Mouse (Mus musculus) forebrain, embryonic 13.5 days (tissue): ENCODE results near the gene Lrig3. TPM values are rescaled to one million over a fixed set of nuclear protein-coding genes. Genes with fewer than 3 reads are reported as not detected.

Experiments
- ATAC-seq: fragments of 200-750 bp; cut with Nextera tagmentation; 2 replicates; pipeline ENCODE4 v1.8.0; 2017
- H3K27ac ChIP-seq: fragments of 300-500 bp; sonication (generic); 2 replicates; pipeline ENCODE4 v1.5.1; 2015; ENCODE audit warnings: inconsistent platforms, mild to moderate bottlenecking, moderate library complexity
- H3K27me3 ChIP-seq: fragments of 300-500 bp; sonication (generic); 2 replicates; pipeline ENCODE4 v1.6.1; 2015; ENCODE audit warnings: mild to moderate bottlenecking, inconsistent platforms
- H3K36me3 ChIP-seq: fragments of 300-500 bp; sonication (generic); 2 replicates; pipeline ENCODE4 v1.6.1; 2015; ENCODE audit warnings: mild to moderate bottlenecking, inconsistent platforms; ENCODE audit not compliant: poor library complexity, severe bottlenecking
- H3K4me1 ChIP-seq: fragments of 300-500 bp; sonication (generic); 2 replicates; pipeline ENCODE4 v1.6.1; 2015; ENCODE audit warnings: inconsistent platforms
- H3K4me2 ChIP-seq: fragments of 300-500 bp; sonication (generic); 2 replicates; pipeline ENCODE4 v1.6.1; 2015; ENCODE audit warnings: inconsistent platforms, mild to moderate bottlenecking, moderate library complexity
- H3K4me3 ChIP-seq: fragments of 300-500 bp; sonication (generic); 2 replicates; pipeline ENCODE4 v1.5.1; 2015; ENCODE audit warnings: mild to moderate bottlenecking, inconsistent platforms
- H3K9ac ChIP-seq: fragments of 300-500 bp; sonication (generic); 2 replicates; pipeline ENCODE4 v1.6.1; 2015; ENCODE audit warnings: mild to moderate bottlenecking, inconsistent platforms
- H3K9me3 ChIP-seq: fragments of 300-500 bp; sonication (generic); replicated peaks from 2 replicates; pipeline ENCODE4 v1.6.1; 2016; ENCODE audit warnings: inconsistent platforms
- WGBS: fragments of 180-500 bp; shearing (Covaris S2); methylation state at CpG from one replicate; pipeline ENCODE4 v1.1.7; 2015; 5-methylcytosine and 5-hydroxymethylcytosine counted together
- polyA plus RNA-seq: library from polyadenylated mRNA; unstranded; fragments of >200 nt; fragmentation: Nextera tagmentation; extraction: Ambion mirVana; gene quantifications from 2 replicates; pipeline ENCODE4 v1.2.1, GENCODE M21; 2015

The Lrig3 gene
- polyA plus RNA-seq, 1 experiment from 2014 or later, result 2.4 TPM

DNA sequence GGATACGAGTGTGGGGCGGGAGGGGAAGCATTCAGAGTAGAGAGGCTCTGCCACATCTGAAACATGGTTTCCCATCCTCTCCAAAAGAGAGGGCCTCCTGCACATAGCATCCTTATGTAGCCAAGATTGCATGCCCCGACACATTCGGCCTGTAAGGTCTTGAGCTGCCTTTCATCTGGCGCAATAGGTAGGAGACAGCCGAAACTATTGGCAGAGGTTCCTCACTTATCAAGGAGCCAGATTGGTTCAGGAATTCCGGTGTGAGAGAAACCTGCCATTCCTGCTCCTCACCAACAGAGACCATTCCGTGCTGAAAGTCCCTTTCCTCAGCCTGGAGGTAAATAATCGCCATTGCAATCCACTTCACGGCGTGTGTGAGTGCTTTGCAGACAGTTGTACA lies 22.1 kb downstream of the Lrig3 start:
- Histone ChIP-seq H3K36me3 (no peaks in the 10 kb centered on the region), H3K4me2 (no peak overlapping the region), H3K4me3 (no peak overlapping the region), H3K9me3 (no peaks in the 10 kb centered on the region), H3K9ac (no peak overlapping the region), H3K27ac (no peak overlapping the region), H3K4me1 (peaks cover 12% of the 10 kb centered on the region; the same call in 1 of the 2 replicates), H3K27me3 (peaks cover 8% of the 10 kb centered on the region; the same call in 1 of the 2 replicates)
- no peak for ATAC-seq
- 88% methylated on average over 11 of the region's 11 CpGs for WGBS

DNA sequence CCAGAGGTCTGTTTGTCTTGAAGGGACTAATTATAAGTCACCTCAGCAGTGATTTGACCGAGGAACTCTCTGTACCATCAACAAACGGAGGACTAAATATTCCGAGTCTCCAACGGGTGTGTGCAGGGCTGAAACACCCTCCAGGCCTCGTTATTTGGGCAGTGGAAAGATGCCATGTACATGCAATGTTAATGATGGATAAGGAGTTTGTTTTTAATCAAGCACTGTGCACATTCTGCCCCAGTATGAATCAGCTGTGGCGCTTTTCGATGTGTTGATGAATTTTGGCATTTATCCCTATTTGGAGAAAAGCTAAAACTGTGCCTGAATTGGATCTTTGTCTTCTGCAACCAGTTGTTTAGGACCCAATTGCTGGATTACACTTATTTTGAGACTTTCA lies 23.9 kb downstream of the Lrig3 start:
- Histone ChIP-seq H3K9me3 (no peaks in the 10 kb centered on the region), H3K4me3 (no peak overlapping the region), H3K36me3 (no peaks in the 10 kb centered on the region), H3K4me1 (peaks cover 12% of the 10 kb centered on the region; the same call in 1 of the 2 replicates), H3K9ac (no peak overlapping the region), H3K27ac (no peak overlapping the region), H3K4me2 (no peak overlapping the region), H3K27me3 (peaks cover 17% of the 10 kb centered on the region)
- WGBS, result 41% methylated on average over 7 of the region's 7 CpGs
- ATAC-seq, result peak; percentile 48; the same call in 1 of the 2 replicates

DNA sequence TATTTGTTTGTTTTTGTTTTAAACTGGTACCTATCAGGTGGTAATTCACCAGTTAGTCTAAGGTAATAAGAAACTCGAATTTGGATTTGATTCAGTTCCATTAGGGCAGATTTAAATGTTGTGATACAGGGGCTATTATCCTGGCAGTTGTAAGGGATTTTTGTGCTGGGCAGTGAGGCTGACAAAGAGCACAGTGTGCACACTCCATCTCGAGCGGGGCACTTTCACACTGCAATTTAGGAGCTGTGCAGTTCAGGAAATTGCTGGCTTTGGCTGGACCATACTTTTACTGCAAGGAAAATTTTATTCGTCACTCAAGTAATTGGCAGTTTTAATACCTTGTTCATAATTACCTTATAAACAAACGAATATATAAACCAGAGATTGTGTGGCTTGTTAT lies 24.4 kb downstream of the Lrig3 start:
- Histone ChIP-seq H3K4me2 (no peak overlapping the region), H3K4me1 (peaks cover 12% of the 10 kb centered on the region; the same call in 1 of the 2 replicates), H3K9ac (no peak overlapping the region), H3K27me3 (peaks cover 21% of the 10 kb centered on the region), H3K27ac (no peak overlapping the region), H3K4me3 (no peak overlapping the region), H3K36me3 (no peaks in the 10 kb centered on the region), H3K9me3 (no peaks in the 10 kb centered on the region)
- ATAC-seq, result no peak; the same call in 1 of the 2 replicates
- 24% methylated on average over 5 of the region's 5 CpGs for whole genome bisulfite sequencing

DNA sequence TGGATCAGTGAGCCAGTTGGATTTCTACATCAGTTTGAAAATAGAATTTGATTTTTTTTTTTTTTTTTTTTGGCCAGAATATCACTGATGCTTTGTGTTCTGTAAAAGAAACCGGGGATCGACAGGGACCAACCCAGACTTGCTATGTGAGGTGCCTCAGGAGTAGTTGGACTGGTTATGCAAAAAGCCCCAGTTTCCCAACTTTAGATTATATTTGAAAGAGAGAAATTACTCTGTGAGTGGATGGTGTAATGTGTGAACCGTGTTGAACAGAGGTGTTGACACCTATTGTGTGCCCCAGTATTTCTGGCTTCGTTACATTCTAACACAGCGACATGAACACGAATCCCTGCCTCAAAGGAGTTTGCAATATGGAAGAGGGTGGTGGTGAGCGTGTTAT lies 25.9 kb downstream of the Lrig3 start:
- H3K36me3 ChIP-seq, result no peaks in the 10 kb centered on the region
- no peak overlapping the region for H3K4me3 ChIP-seq
- peaks cover 17% of the 10 kb centered on the region; the same call in 1 of the 2 replicates for H3K4me1 ChIP-seq
- H3K27ac ChIP-seq, result no peak overlapping the region
- 86% methylated on average over 7 of the region's 7 CpGs for WGBS
- no peak overlapping the region for H3K4me2 ChIP-seq
- H3K27me3 ChIP-seq, result peaks cover 32% of the 10 kb centered on the region
- no peak overlapping the region for H3K9ac ChIP-seq
- no peak for ATAC-seq
- H3K9me3 ChIP-seq, result no peaks in the 10 kb centered on the region

DNA sequence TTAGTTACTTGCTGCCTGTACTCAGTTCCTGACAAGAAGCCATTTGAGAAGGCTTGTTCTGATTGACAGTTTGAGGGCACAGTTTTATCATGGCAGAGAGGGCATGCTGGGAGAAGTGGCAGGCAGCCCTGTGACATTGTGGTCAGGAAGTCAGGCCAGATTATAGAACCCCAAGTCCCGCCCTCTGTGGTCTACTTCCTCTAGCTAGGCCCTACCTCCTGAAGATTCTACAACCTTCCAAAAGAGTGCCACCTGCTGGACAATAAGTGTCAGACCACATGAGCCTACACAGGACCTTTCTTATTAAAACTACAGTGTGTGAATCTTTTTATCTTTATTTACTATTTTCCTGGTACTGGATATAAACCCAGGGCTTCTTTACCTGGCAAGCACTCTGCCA lies 28.9 kb downstream of the Lrig3 start:
- Histone ChIP-seq H3K27ac (no peak overlapping the region), H3K27me3 (peaks cover 44% of the 10 kb centered on the region), H3K9ac (no peak overlapping the region), H3K4me2 (no peak overlapping the region), H3K4me3 (no peak overlapping the region), H3K36me3 (no peaks in the 10 kb centered on the region), H3K9me3 (no peaks in the 10 kb centered on the region), H3K4me1 (peaks cover 25% of the 10 kb centered on the region; the same call in 1 of the 2 replicates)
- 77% methylated on average over 1 of the region's 1 CpGs for WGBS
- ATAC-seq, result peak; percentile 43; the same call in 1 of the 2 replicates

DNA sequence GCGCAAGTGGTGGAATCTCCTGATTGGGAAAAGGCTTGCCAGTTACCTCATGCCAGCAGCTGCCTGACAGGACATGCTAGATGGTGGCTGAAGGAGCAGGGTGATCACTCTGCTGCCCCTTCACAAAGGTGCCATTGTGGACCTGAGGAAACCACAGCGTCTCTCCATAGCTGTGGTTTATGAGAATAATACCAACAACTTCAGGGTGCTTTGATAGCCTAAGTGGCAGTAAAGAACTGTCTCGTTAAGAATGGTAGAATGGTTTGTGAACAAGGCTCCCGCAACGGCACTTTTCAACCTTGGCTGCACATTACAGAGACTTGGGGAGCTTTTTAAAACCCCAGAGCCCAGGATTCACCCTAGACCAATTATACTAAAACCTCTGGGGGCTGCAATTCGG lies 29.7 kb downstream of the Lrig3 start:
- ATAC-seq, result no peak
- Histone ChIP-seq H3K27me3 (peaks cover 48% of the 10 kb centered on the region), H3K4me2 (no peak overlapping the region), H3K9me3 (no peaks in the 10 kb centered on the region), H3K4me3 (no peak overlapping the region), H3K9ac (no peak overlapping the region), H3K27ac (no peak overlapping the region), H3K4me1 (peaks cover 19% of the 10 kb centered on the region; the same call in 1 of the 2 replicates), H3K36me3 (no peaks in the 10 kb centered on the region)
- WGBS, result 43% methylated on average over 6 of the region's 6 CpGs

DNA sequence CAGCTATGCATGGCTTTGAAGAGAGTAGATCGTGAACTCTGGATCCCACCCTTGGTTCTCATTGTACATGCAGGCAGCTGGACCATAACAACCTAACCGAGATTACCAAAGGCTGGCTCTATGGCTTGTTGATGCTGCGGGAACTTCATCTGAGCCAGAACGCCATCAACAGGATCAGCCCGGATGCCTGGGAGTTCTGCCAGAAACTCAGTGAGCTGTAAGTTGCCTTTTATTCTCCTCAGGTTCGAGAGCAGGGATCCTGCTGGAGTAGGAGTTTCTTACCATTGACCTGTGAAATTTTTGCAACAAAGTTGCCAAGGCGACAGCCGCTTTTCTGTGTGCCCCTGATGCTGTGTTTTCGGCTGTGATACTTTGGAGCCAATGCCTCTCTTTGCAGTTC lies 31.0 kb downstream of the Lrig3 start:
- H3K27me3 ChIP-seq, result peaks cover 57% of the 10 kb centered on the region
- H3K4me1 ChIP-seq, result peaks cover 19% of the 10 kb centered on the region; the same call in 1 of the 2 replicates
- no peak overlapping the region for H3K4me2 ChIP-seq
- no peaks in the 10 kb centered on the region for H3K9me3 ChIP-seq
- no peaks in the 10 kb centered on the region for H3K36me3 ChIP-seq
- H3K27ac ChIP-seq, result no peak overlapping the region
- peak; percentile 82 for ATAC-seq
- WGBS, result 11% methylated on average over 9 of the region's 9 CpGs
- no peak overlapping the region for H3K9ac ChIP-seq
- no peak overlapping the region for H3K4me3 ChIP-seq

DNA sequence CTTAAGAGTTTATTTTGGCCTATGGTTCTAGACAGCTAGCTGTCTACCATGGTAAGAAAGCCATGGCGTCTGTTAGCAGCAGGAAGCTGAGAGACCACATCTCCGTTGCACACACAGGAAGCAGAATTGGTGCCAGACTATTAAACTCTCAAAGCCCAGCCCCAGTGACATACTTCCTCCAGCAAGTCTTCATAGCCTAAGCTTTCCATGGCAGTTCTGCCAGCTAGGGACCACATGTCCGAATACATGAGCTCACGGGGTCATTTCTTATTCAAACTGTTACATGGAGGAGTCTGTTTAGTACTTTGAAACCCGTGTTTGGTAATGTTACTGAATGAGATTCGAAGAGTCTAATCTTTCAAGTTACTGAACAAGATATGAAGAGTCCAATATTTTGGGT lies 33.6 kb downstream of the Lrig3 start:
- Histone ChIP-seq H3K4me1 (peaks cover 33% of the 10 kb centered on the region), H3K27me3 (peaks cover 42% of the 10 kb centered on the region), H3K27ac (no peak overlapping the region), H3K4me3 (no peak overlapping the region), H3K4me2 (no peak overlapping the region), H3K9me3 (no peaks in the 10 kb centered on the region), H3K36me3 (no peaks in the 10 kb centered on the region), H3K9ac (no peak overlapping the region)
- WGBS, result 96% methylated on average over 6 of the region's 6 CpGs
- no peak for ATAC-seq

DNA sequence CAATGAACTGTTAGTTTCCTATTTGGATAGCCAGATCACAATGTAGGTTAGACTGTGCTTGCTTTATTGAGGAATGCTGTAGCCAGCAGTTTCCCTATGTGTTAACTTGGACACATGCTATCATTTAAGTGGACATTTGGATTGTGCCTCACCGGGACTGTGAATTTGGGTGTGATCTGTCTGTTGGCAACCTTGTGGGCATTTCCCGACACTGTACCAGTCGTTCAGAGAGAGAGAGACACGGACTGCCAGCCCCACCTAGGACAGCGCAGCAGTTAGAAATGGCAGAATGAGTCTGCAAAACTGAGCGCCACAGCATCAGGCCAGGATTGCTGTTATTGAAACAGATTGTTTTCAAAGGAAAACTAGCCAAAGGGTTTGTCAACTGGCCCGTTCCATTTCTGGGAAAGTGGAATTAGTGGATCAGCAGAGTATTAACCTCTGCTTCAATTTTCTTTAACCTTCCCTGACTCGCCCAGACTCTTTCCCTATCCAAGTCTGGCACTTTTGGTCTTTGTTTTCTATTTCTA lies 35.0 kb downstream of the Lrig3 start:
- no peak overlapping the region for H3K4me2 ChIP-seq
- peaks cover 33% of the 10 kb centered on the region for H3K4me1 ChIP-seq
- peaks cover 33% of the 10 kb centered on the region for H3K27me3 ChIP-seq
- no peak overlapping the region for H3K4me3 ChIP-seq
- ATAC-seq, result no peak
- 83% methylated on average over 8 of the region's 8 CpGs for WGBS
- H3K36me3 ChIP-seq, result 0 out of 2 replicates have a peak, but pooled peaks cover 3% of the 10 kb centered on the region
- H3K27ac ChIP-seq, result no peak overlapping the region
- no peak overlapping the region for H3K9ac ChIP-seq
- H3K9me3 ChIP-seq, result no peaks in the 10 kb centered on the region; the same call in 1 of the 2 replicates

DNA sequence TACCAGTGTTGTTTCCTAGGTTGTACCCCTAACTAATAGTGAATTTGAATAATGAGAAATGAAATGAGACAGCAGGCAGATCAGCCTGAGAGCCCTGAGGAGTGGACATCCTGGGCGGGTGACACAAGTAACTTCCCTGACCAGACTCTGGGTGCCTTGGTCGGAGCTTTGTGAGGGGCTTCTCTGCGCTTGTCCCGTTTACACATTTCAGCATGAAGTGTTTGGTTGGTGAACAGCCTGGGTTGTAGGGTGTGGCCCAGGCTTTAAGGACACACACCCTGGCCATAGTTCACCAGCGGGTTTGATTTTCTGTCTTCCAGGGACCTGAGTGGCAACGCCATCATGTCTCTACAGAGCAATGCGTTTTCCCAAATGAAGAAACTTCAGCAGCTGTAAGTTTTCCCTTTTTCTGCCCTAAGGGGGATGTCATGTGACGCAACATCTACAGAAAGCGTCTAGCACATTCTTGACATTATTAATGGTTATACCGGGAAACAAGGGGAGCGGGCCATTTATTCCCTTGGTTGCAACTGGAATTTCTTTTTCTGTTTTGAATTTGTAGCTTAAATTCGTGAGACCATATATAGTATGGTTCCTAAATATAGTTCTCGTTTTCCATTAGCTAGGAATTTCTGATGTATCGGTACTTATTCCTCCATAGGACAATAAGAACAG lies 36.2 kb downstream of the Lrig3 start:
- WGBS, result 86% methylated on average over 14 of the region's 14 CpGs
- no peak overlapping the region for H3K9ac ChIP-seq
- 0 out of 2 replicates have a peak overlapping the region, but pooled peaks have one; percentile 31 for H3K27ac ChIP-seq
- H3K4me2 ChIP-seq, result peak overlapping the region; percentile 10; the same call in 1 of the 2 replicates
- no peak for ATAC-seq
- H3K4me3 ChIP-seq, result no peak overlapping the region
- no peaks in the 10 kb centered on the region; the same call in 1 of the 2 replicates for H3K9me3 ChIP-seq
- peaks cover 25% of the 10 kb centered on the region for H3K4me1 ChIP-seq
- 0 out of 2 replicates have a peak, but pooled peaks cover 3% of the 10 kb centered on the region for H3K36me3 ChIP-seq
- peaks cover 28% of the 10 kb centered on the region for H3K27me3 ChIP-seq

DNA sequence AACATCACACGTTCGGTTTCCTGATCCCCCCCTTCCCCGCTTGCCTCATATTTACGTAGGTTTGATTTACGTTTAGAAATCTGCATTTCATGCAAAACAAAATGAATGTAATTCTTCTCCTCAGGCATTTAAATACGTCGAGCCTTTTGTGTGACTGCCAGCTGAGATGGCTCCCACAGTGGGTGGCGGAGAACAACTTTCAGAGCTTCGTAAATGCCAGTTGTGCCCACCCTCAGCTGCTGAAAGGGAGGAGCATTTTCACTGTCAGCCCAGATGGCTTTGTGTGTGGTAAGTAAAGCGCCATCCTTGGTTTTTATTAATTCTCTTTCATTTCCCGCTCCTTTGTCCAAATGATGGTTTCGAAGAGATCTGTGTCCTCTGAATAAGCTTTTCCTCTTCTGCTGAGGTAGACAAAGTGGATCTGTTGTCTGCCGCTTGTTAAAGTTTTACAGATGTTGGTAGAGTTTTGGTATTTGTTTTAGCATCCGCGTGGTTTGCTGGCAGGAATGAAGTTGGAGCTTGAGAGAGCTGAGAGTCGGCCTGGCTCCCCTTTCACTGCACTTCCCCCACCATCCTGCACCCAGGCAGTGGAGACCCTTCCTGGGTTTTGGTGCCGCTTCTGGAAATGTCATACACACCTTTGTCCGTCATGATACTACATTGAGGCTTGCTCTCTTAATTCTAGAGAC lies 37.0 kb downstream of the Lrig3 start:
- peak overlapping the region; percentile 10; the same call in 1 of the 2 replicates for H3K4me2 ChIP-seq
- ATAC-seq, result peak; percentile 62; the same call in 1 of the 2 replicates
- H3K4me1 ChIP-seq, result peaks cover 18% of the 10 kb centered on the region
- H3K9ac ChIP-seq, result no peak overlapping the region
- 0 out of 2 replicates have a peak overlapping the region, but pooled peaks have one; percentile 31 for H3K27ac ChIP-seq
- H3K27me3 ChIP-seq, result peaks cover 28% of the 10 kb centered on the region
- H3K9me3 ChIP-seq, result no peaks in the 10 kb centered on the region; the same call in 1 of the 2 replicates
- no peak overlapping the region for H3K4me3 ChIP-seq
- 0 out of 2 replicates have a peak, but pooled peaks cover 3% of the 10 kb centered on the region for H3K36me3 ChIP-seq
- 48% methylated on average over 18 of the region's 18 CpGs for WGBS

DNA sequence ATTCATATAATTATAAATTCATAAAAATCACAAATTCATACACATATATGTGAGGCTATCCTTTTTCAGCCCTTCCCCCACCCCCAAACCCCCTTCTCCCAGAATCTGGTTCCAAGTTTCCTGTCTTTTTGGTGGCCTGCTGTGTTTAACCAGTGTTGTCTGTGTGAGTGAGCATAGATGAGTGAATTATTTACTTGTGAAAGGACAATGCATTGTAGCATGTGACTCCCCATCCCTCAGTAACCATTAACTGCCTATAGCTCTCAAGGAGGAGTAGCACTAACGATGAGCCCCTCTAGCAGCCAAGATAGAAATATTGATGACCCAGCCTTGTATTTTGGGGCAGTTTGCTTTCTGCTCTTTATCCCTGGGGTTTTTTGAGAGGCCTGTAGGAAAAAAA lies 37.9 kb downstream of the Lrig3 start:
- ATAC-seq, result no peak
- Histone ChIP-seq H3K27ac (no peak overlapping the region), H3K4me3 (no peak overlapping the region), H3K36me3 (peaks cover 9% of the 10 kb centered on the region; the same call in 1 of the 2 replicates), H3K9ac (no peak overlapping the region), H3K4me1 (peaks cover 17% of the 10 kb centered on the region), H3K27me3 (peaks cover 24% of the 10 kb centered on the region), H3K9me3 (no peaks in the 10 kb centered on the region; the same call in 1 of the 2 replicates), H3K4me2 (no peak overlapping the region)
- WGBS, result 21% methylated on average over 1 of the region's 1 CpGs
